Mouse (Mus musculus) liver, adult 2 months (tissue): ENCODE data around the gene Pptc7. TPM values are rescaled to one million over a fixed set of nuclear protein-coding genes. Genes with fewer than 3 reads are reported as not detected.

ENCODE experiments used
- DNase-seq: peaks from one replicate; pipeline ENCODE4 v3.0.0-alpha.2; 2011; ENCODE audit warnings: low read depth, low spot score; ENCODE audit errors: extremely low read depth
- H3K27ac ChIP-seq: fragments of 200-500 bp; replicated peaks from 2 replicates; pipeline ENCODE4 v1.5.1; 2012; ENCODE audit warnings: low read depth, mild to moderate bottlenecking, control low read depth, inconsistent platforms, low read length; ENCODE audit not compliant: insufficient read depth
- H3K27me3 ChIP-seq: fragments of 200-500 bp; 2 replicates; pipeline ENCODE4 v1.6.1; 2012; ENCODE audit warnings: mild to moderate bottlenecking, moderate library complexity, low read length, inconsistent platforms; ENCODE audit not compliant: control insufficient read depth, insufficient read depth
- H3K36me3 ChIP-seq: fragments of 200-500 bp; 2 replicates; pipeline ENCODE4 v1.6.1; 2012; ENCODE audit warnings: low read length, inconsistent platforms; ENCODE audit not compliant: control insufficient read depth, insufficient read depth
- H3K4me1 ChIP-seq: fragments of 200-500 bp; 2 replicates; pipeline ENCODE4 v1.6.1; 2011; ENCODE audit warnings: low read length; ENCODE audit not compliant: control insufficient read depth, insufficient read depth
- H3K4me3 ChIP-seq: fragments of 200-500 bp; 2 replicates; pipeline ENCODE4 v1.5.1; 2011; ENCODE audit warnings: low read depth, mild to moderate bottlenecking, control low read depth, low read length, moderate library complexity; ENCODE audit not compliant: insufficient read depth
- H3K79me2 ChIP-seq: fragments of 200-500 bp; 2 replicates; pipeline ENCODE4 v1.6.1; 2012; ENCODE audit warnings: inconsistent platforms, mild to moderate bottlenecking, low read length, moderate library complexity; ENCODE audit not compliant: control insufficient read depth, insufficient read depth
- H3K9ac ChIP-seq: fragments of 200-500 bp; 2 replicates; pipeline ENCODE4 v1.6.1; 2012; ENCODE audit warnings: low read depth, mild to moderate bottlenecking, control low read depth, inconsistent platforms, low read length
- CTCF ChIP-seq: fragments of 200-500 bp; IDR thresholded peaks from 2 replicates; pipeline ENCODE4 v1.5.1; 2011; ENCODE audit warnings: low read depth, low read length, control low read depth
- POLR2A ChIP-seq: fragments of 200-500 bp; IDR thresholded peaks from 2 replicates; pipeline ENCODE4 v1.6.1; 2011; ENCODE audit warnings: low read length, control low read depth; ENCODE audit not compliant: insufficient read depth; ENCODE audit errors: extremely low read depth
- WGBS: fragments of 180-500 bp; shearing (Covaris S2); methylation state at CpG from one replicate; pipeline ENCODE4 v1.1.7; 2018; 5-methylcytosine and 5-hydroxymethylcytosine counted together
- polyA plus RNA-seq: library from polyadenylated mRNA; depleted of rRNA; stranded (reverse); fragments of >200 nt; gene quantifications from 2 replicates; pipeline ENCODE4 v1.2.3, GENCODE M21; 2012
- total RNA-seq: library from RNA; depleted of rRNA; stranded (reverse); fragments of >200 nt; gene quantifications from 2 replicates; pipeline ENCODE4 v1.2.3, GENCODE M21; 2014

Pptc7 gene
- total and polyA plus RNA-seq, 2 experiments, result 8.7 to 17.6 TPM

- no peak for TF ChIP-seq CTCF
- TF ChIP-seq POLR2A, result no peak
- Histone ChIP-seq H3K9ac (no peak overlapping the region), H3K4me1 (no peaks in the 10 kb centered on the region), H3K27ac (no peak overlapping the region), H3K27me3 (no peaks in the 10 kb centered on the region), H3K4me3 (no peak overlapping the region), H3K36me3 (no peaks in the 10 kb centered on the region), H3K79me2 (no peaks in the 10 kb centered on the region)
- DNase-seq, result no peak
- 72% methylated on average over 1 of the region's 1 CpGs for WGBS
Observed at GRCm38 (mm10) chr5:122342874-122343273, 58.7 kb downstream of the Pptc7 start.

GRCm38 (mm10) chr5:122343768-122344167 is 59.6 kb downstream of the Pptc7 start:
- Histone ChIP-seq H3K79me2 (no peaks in the 10 kb centered on the region), H3K9ac (no peak overlapping the region), H3K4me3 (no peak overlapping the region), H3K36me3 (no peaks in the 10 kb centered on the region), H3K27ac (no peak overlapping the region), H3K4me1 (no peaks in the 10 kb centered on the region), H3K27me3 (no peaks in the 10 kb centered on the region)
- WGBS, result 55% methylated on average over 7 of the region's 7 CpGs
- TF ChIP-seq CTCF (no peak), POLR2A (no peak)
- DNase-seq, result no peak

- Histone ChIP-seq H3K36me3 (no peaks in the 10 kb centered on the region), H3K4me3 (no peak overlapping the region), H3K27me3 (no peaks in the 10 kb centered on the region), H3K79me2 (no peaks in the 10 kb centered on the region), H3K27ac (no peak overlapping the region), H3K4me1 (no peaks in the 10 kb centered on the region), H3K9ac (no peak overlapping the region)
- 6% methylated on average over 5 of the region's 5 CpGs for WGBS
- TF ChIP-seq POLR2A (no peak), CTCF (peak; percentile 79)
- peak; percentile 50 for DNase-seq
Observed at GRCm38 (mm10) chr5:122344260-122344659, 60.1 kb downstream of the Pptc7 start.

GRCm38 (mm10) chr5:122345777-122346176 is 61.6 kb downstream of the Pptc7 start:
- no peaks in the 10 kb centered on the region for H3K27me3 ChIP-seq

GRCm38 (mm10) chr5:122353807-122354491 is 69.8 kb downstream of the Pptc7 start, which contains the start of the genes Rad9b and Vps29:
Rad9b (minus strand) TSS chr5:122354233.
Vps29 (plus strand) TSS chr5:122354369.
- Histone ChIP-seq H3K9ac (peak within 1 kb of the TSS; percentile 86), H3K27me3 (no peaks in the 10 kb centered on the region), H3K4me3 (peak within 1 kb of the TSS; percentile 82), H3K4me1 (no peaks in the 10 kb centered on the region), H3K27ac (peak within 1 kb of the TSS; percentile 54), H3K79me2 (peaks cover 8% of the 10 kb centered on the region; the same call in 1 of the 2 replicates), H3K36me3 (no peaks in the 10 kb centered on the region)
- TF ChIP-seq POLR2A (no peak), CTCF (no peak)
- peak; percentile 90 for DNase-seq
- 2% methylated on average over 51 of the region's 51 CpGs for WGBS

More at GRCm38 (mm10) chr5:122345777-122346176, 61.6 kb downstream of the Pptc7 start:
- Histone ChIP-seq H3K4me3 (no peak overlapping the region), H3K36me3 (no peaks in the 10 kb centered on the region), H3K9ac (no peak overlapping the region), H3K79me2 (no peaks in the 10 kb centered on the region), H3K27ac (no peak overlapping the region), H3K4me1 (no peaks in the 10 kb centered on the region)
- no peak for DNase-seq
- TF ChIP-seq POLR2A (no peak), CTCF (no peak)
- 82% methylated on average over 4 of the region's 4 CpGs for WGBS

GRCm38 (mm10) chr5:122354492-122355067 is 70.4 kb downstream of the Pptc7 start:
- no peaks in the 10 kb centered on the region for H3K27me3 ChIP-seq
- DNase-seq, result no peak
- 1% methylated on average over 52 of the region's 57 CpGs for WGBS
- no peaks in the 10 kb centered on the region for H3K4me1 ChIP-seq
- H3K36me3 ChIP-seq, result no peaks in the 10 kb centered on the region
- peaks cover 8% of the 10 kb centered on the region; the same call in 1 of the 2 replicates for H3K79me2 ChIP-seq
- peak overlapping the region; percentile 86 for H3K9ac ChIP-seq
- peak overlapping the region; percentile 54 for H3K27ac ChIP-seq
- TF ChIP-seq POLR2A, result 0 out of 2 replicates have a peak, but pooled peaks have one; percentile 20
- 0 out of 2 replicates have a peak, but pooled peaks have one; percentile 6 for TF ChIP-seq CTCF
- H3K4me3 ChIP-seq, result peak overlapping the region; percentile 82
